Mouse (Mus musculus): ENCODE measurements around the gene Lgals3bp.

DNA sequence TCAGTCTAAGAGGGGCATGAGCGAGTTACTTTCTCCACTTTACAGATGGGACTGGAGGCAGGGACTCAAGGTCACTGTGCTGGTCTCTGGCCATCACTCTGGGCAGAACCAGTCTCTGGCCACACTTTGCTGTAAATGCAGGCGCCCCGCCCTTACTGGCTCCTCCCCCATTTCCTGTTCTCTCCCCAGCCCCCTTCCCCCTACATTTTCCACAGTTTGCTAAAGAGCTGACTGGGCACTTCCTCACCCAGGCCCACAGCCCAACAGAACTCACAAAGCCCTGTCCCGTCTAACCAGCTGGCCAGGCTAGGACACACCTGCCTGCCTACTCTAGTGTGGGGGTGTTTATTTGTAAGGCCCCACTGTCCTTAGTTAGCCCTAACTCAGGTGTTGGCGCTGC, 53.0 kb downstream of the Lgals3bp start:
- TF ChIP-seq CTCF (IDR thresholded peaks at IDR 0.05; ENCODE audit: control insufficient read depth, insufficient read depth, insufficient replicate concordance, low read depth, low read length) (no peak), POLR2A (IDR thresholded peaks at IDR 0.05; ENCODE audit: control insufficient read depth, low read depth, low read length) (no peak)

All from testis, adult 2 months (tissue).